Mouse (Mus musculus) intestine, embryonic 14.5 days (tissue): ENCODE results near the gene Ankrd6. TPM values are rescaled to one million over a fixed set of nuclear protein-coding genes. Genes with fewer than 3 reads are reported as not detected.

Experiments used
- ATAC-seq: fragments of 200-750 bp; cut with Nextera tagmentation; replicated peaks from 2 replicates; pipeline ENCODE4 v1.8.0; 2017; ENCODE audit warnings: low read depth, moderate number of reproducible peaks, moderate TSS enrichment, moderate library complexity; ENCODE audit not compliant: low FRiP score, low TSS enrichment
- DNase-seq: peaks from one replicate; pipeline ENCODE4 v3.0.0-alpha.2; 2018; ENCODE audit warnings: low spot score
- H3K27ac ChIP-seq: fragments of 300-500 bp; sonication (generic); 2 replicates; pipeline ENCODE4 v1.5.1; 2014; ENCODE audit warnings: low read depth, mild to moderate bottlenecking, control low read depth
- H3K27me3 ChIP-seq: fragments of 300-500 bp; sonication (generic); replicated peaks from 2 replicates; pipeline ENCODE4 v1.6.1; 2014; ENCODE audit warnings: low read length, control low read depth; ENCODE audit not compliant: control insufficient read depth, insufficient read depth
- H3K36me3 ChIP-seq: fragments of 300-500 bp; sonication (generic); 2 replicates; pipeline ENCODE4 v1.6.1; 2014; ENCODE audit warnings: low read length, control low read depth; ENCODE audit not compliant: control insufficient read depth, insufficient read depth
- H3K4me1 ChIP-seq: fragments of 300-500 bp; sonication (generic); replicated peaks from 2 replicates; pipeline ENCODE4 v1.6.1; 2014; ENCODE audit warnings: low read length, control low read depth, mixed read lengths; ENCODE audit not compliant: control insufficient read depth, insufficient read depth
- H3K4me2 ChIP-seq: fragments of 300-500 bp; sonication (generic); 2 replicates; pipeline ENCODE4 v1.6.1; 2014; ENCODE audit warnings: low read length
- H3K4me3 ChIP-seq: fragments of 300-500 bp; sonication (generic); 2 replicates; pipeline ENCODE4 v1.5.1; 2014; ENCODE audit warnings: low read depth, low read length, control low read depth, mixed read lengths
- H3K9ac ChIP-seq: fragments of 300-500 bp; sonication (generic); 2 replicates; pipeline ENCODE4 v1.6.1; 2014; ENCODE audit warnings: mild to moderate bottlenecking, low read length
- H3K9me3 ChIP-seq: fragments of 300-500 bp; sonication (generic); 2 replicates; pipeline ENCODE4 v1.6.1; 2016; ENCODE audit warnings: low read length, control low read depth; ENCODE audit not compliant: control insufficient read depth
- WGBS: fragments of 180-500 bp; shearing (Covaris S2); extraction: QIAGEN DNeasy Blood & Tissue Kit; methylation state at CpG from one replicate; pipeline ENCODE4 v1.1.7; 2014; 5-methylcytosine and 5-hydroxymethylcytosine counted together
- polyA plus RNA-seq: library from polyadenylated mRNA; unstranded; fragments of >200 nt; fragmentation: Nextera tagmentation; extraction: Ambion mirVana; gene quantifications from 2 replicates; pipeline ENCODE4 v1.2.1, GENCODE M21; 2014

Ankrd6 gene
- polyA plus RNA-seq, 1 experiment from 2014 or later: 5.0 TPM

- 85% methylated on average over 6 of the region's 6 CpGs for WGBS
- Histone ChIP-seq H3K36me3 (no peaks in the 10 kb centered on the region), H3K4me3 (no peak overlapping the region), H3K9me3 (no peaks in the 10 kb centered on the region), H3K4me2 (no peak overlapping the region), H3K27me3 (0 out of 2 replicates have a peak, but pooled peaks cover 2% of the 10 kb centered on the region), H3K9ac (no peak overlapping the region), H3K27ac (no peak overlapping the region), H3K4me1 (0 out of 2 replicates have a peak, but pooled peaks cover 4% of the 10 kb centered on the region)
- ATAC-seq (no peak), DNase-seq (no peak)
These were observed 83.2 kb downstream of the Ankrd6 start for GRCm38 (mm10) chr4:32867460-32867859.

GRCm38 (mm10) chr4:32864867-32865242 lies 85.8 kb downstream of the Ankrd6 start:
- Histone ChIP-seq H3K9me3 (no peaks in the 10 kb centered on the region), H3K27ac (no peak overlapping the region), H3K4me3 (no peak overlapping the region), H3K4me2 (no peak overlapping the region), H3K9ac (no peak overlapping the region), H3K36me3 (no peaks in the 10 kb centered on the region), H3K4me1 (0 out of 2 replicates have a peak, but pooled peaks cover 4% of the 10 kb centered on the region), H3K27me3 (0 out of 2 replicates have a peak, but pooled peaks cover 2% of the 10 kb centered on the region)
- no peak for DNase-seq
- no peak for ATAC-seq
- WGBS: 91% methylated on average over 6 of the region's 6 CpGs

- Histone ChIP-seq H3K9me3 (no peaks in the 10 kb centered on the region), H3K4me1 (0 out of 2 replicates have a peak, but pooled peaks cover 4% of the 10 kb centered on the region), H3K4me3 (no peak overlapping the region), H3K27ac (no peak overlapping the region), H3K4me2 (peak overlapping the region; percentile 34), H3K36me3 (no peaks in the 10 kb centered on the region), H3K27me3 (0 out of 2 replicates have a peak, but pooled peaks cover 2% of the 10 kb centered on the region), H3K9ac (no peak overlapping the region)
- ATAC-seq (0 out of 2 replicates have a peak, but pooled peaks have one; percentile 48), DNase-seq (peak; percentile 52)
- WGBS: 54% methylated on average over 31 of the region's 31 CpGs
These were observed 86.3 kb downstream of the Ankrd6 start for GRCm38 (mm10) chr4:32864131-32864866.

- Histone ChIP-seq H3K9ac (no peak overlapping the region), H3K27ac (no peak overlapping the region), H3K4me3 (no peak overlapping the region), H3K9me3 (no peaks in the 10 kb centered on the region), H3K4me1 (0 out of 2 replicates have a peak, but pooled peaks cover 4% of the 10 kb centered on the region), H3K4me2 (peak overlapping the region; percentile 34), H3K36me3 (no peaks in the 10 kb centered on the region), H3K27me3 (0 out of 2 replicates have a peak, but pooled peaks cover 2% of the 10 kb centered on the region)
- ATAC-seq (no peak), DNase-seq (peak; percentile 53)
- 28% methylated on average over 12 of the region's 12 CpGs for WGBS
These were observed 87.1 kb downstream of the Ankrd6 start for GRCm38 (mm10) chr4:32863447-32864130.

- Histone ChIP-seq H3K9me3 (no peaks in the 10 kb centered on the region), H3K27ac (no peak overlapping the region), H3K36me3 (no peaks in the 10 kb centered on the region), H3K27me3 (0 out of 2 replicates have a peak, but pooled peaks cover 2% of the 10 kb centered on the region), H3K4me2 (no peak overlapping the region), H3K4me1 (0 out of 2 replicates have a peak, but pooled peaks cover 4% of the 10 kb centered on the region), H3K4me3 (no peak overlapping the region), H3K9ac (no peak overlapping the region)
- ATAC-seq (no peak), DNase-seq (no peak)
- 41% methylated on average over 15 of the region's 15 CpGs for WGBS
These were observed 87.7 kb downstream of the Ankrd6 start for GRCm38 (mm10) chr4:32862751-32863446.

GRCm38 (mm10) chr4:32862011-32862750 lies 88.5 kb downstream of the Ankrd6 start:
- no peak overlapping the region for H3K4me3 ChIP-seq
- H3K9me3 ChIP-seq: no peaks in the 10 kb centered on the region
- 0 out of 2 replicates have a peak, but pooled peaks cover 4% of the 10 kb centered on the region for H3K4me1 ChIP-seq
- DNase-seq (no peak), ATAC-seq (0 out of 2 replicates have a peak, but pooled peaks have one; percentile 42)
- H3K27me3 ChIP-seq: 0 out of 2 replicates have a peak, but pooled peaks cover 2% of the 10 kb centered on the region
- no peak overlapping the region for H3K4me2 ChIP-seq
- 70% methylated on average over 15 of the region's 15 CpGs for WGBS
- H3K9ac ChIP-seq: no peak overlapping the region
- H3K27ac ChIP-seq: no peak overlapping the region
- H3K36me3 ChIP-seq: no peaks in the 10 kb centered on the region

GRCm38 (mm10) chr4:32860184-32860965 lies 90.3 kb downstream of the Ankrd6 start:
- no peak overlapping the region for H3K9ac ChIP-seq
- 0 out of 2 replicates have a peak, but pooled peaks cover 4% of the 10 kb centered on the region for H3K4me1 ChIP-seq
- WGBS: 75% methylated on average over 18 of the region's 18 CpGs
- no peak overlapping the region for H3K4me2 ChIP-seq
- no peak overlapping the region for H3K27ac ChIP-seq
- no peaks in the 10 kb centered on the region for H3K36me3 ChIP-seq
- H3K4me3 ChIP-seq: no peak overlapping the region
- no peaks in the 10 kb centered on the region for H3K9me3 ChIP-seq
- ATAC-seq (no peak), DNase-seq (no peak)
- 0 out of 2 replicates have a peak, but pooled peaks cover 2% of the 10 kb centered on the region for H3K27me3 ChIP-seq
